Mouse (Mus musculus): ENCODE measurements around the gene Ephb3. TPM values are rescaled to one million over a fixed set of nuclear protein-coding genes. Genes with fewer than 3 reads are reported as not detected.
"Not testable (repeated sequence)": the region's sequence is repeated elsewhere in the genome, so short reads cannot be mapped to it uniquely, and the experiment has no call there.

Ephb3 gene
- 0.83 and 0.90 TPM in 2 replicates for polyA plus RNA-seq (2015; fragmentation: Nextera tagmentation; extraction: Ambion mirVana)

- peak; percentile 76 for DNase-seq (ENCODE audit: low spot score)
Measured at GRCm38 (mm10) chr16:21204367-21205092, at the start of gene Ephb3. Gene Ephb3, plus strand, starts transcription at chr16:21204755.

GRCm38 (mm10) chr16:21156261-21156660 is 48.3 kb upstream of the Ephb3 start:
- DNase-seq (ENCODE audit: low spot score), result not testable (repeated sequence)

- DNase-seq (ENCODE audit: low spot score), result not testable (repeated sequence)
Measured at GRCm38 (mm10) chr16:21159226-21159625, 45.3 kb upstream of the Ephb3 start.

- DNase-seq (ENCODE audit: low spot score), result not testable (repeated sequence)
Measured at GRCm38 (mm10) chr16:21163423-21163822, 41.1 kb upstream of the Ephb3 start.

- DNase-seq (ENCODE audit: low spot score), result not testable (repeated sequence)
Measured at GRCm38 (mm10) chr16:21165343-21166220, 39.0 kb upstream of the Ephb3 start.

- DNase-seq (ENCODE audit: low spot score), result no peak
Measured at GRCm38 (mm10) chr16:21168730-21169129, 35.8 kb upstream of the Ephb3 start.

GRCm38 (mm10) chr16:21175236-21175635 is 29.3 kb upstream of the Ephb3 start:
- DNase-seq (ENCODE audit: low spot score), result no peak

GRCm38 (mm10) chr16:21182108-21182507 is 22.4 kb upstream of the Ephb3 start:
- no peak for DNase-seq (ENCODE audit: low spot score)

- no peak for DNase-seq (ENCODE audit: low spot score)
Measured at GRCm38 (mm10) chr16:21184697-21185096, 19.9 kb upstream of the Ephb3 start.

GRCm38 (mm10) chr16:21187568-21187967 is 17.0 kb upstream of the Ephb3 start:
- no peak for DNase-seq (ENCODE audit: low spot score)

GRCm38 (mm10) chr16:21188345-21188744 is 16.2 kb upstream of the Ephb3 start:
- no peak for DNase-seq (ENCODE audit: low spot score)

GRCm38 (mm10) chr16:21191569-21191968 is 13.0 kb upstream of the Ephb3 start:
- no peak for DNase-seq (ENCODE audit: low spot score)

GRCm38 (mm10) chr16:21192509-21193354 is 11.8 kb upstream of the Ephb3 start:
- peak; percentile 71 for DNase-seq (ENCODE audit: low spot score)

GRCm38 (mm10) chr16:21194182-21194581 is 10.4 kb upstream of the Ephb3 start:
- no peak for DNase-seq (ENCODE audit: low spot score)

GRCm38 (mm10) chr16:21195260-21195866 is 9.2 kb upstream of the Ephb3 start:
- no peak for DNase-seq (ENCODE audit: low spot score)

- no peak for DNase-seq (ENCODE audit: low spot score)
Measured at GRCm38 (mm10) chr16:21196576-21196975, 8.0 kb upstream of the Ephb3 start.

GRCm38 (mm10) chr16:21197542-21197941 is 7.0 kb upstream of the Ephb3 start:
- no peak for DNase-seq (ENCODE audit: low spot score)

GRCm38 (mm10) chr16:21198006-21198405 is 6.5 kb upstream of the Ephb3 start:
- DNase-seq (ENCODE audit: low spot score), result no peak

GRCm38 (mm10) chr16:21198529-21198928 is 6.0 kb upstream of the Ephb3 start:
- peak; percentile 22 for DNase-seq (ENCODE audit: low spot score)

- no peak for DNase-seq (ENCODE audit: low spot score)
Measured at GRCm38 (mm10) chr16:21199426-21199825, 5.1 kb upstream of the Ephb3 start.

- no peak for DNase-seq (ENCODE audit: low spot score)
Measured at GRCm38 (mm10) chr16:21202731-21203130, 1.8 kb upstream of the Ephb3 start.
